Mouse (Mus musculus) liver, embryonic 13.5 days (tissue): ENCODE measurements around the gene Plcb4. TPM values are rescaled to one million over a fixed set of nuclear protein-coding genes. Genes with fewer than 3 reads are reported as not detected.

Experiments used
- ATAC-seq: fragments of 200-750 bp; cut with Nextera tagmentation; 2 replicates; pipeline ENCODE4 v1.8.0; 2017; ENCODE audit warnings: low read depth, mild to moderate bottlenecking, moderate number of reproducible peaks, moderate library complexity
- DNase-seq: peaks from one replicate; pipeline ENCODE4 v3.0.0; 2022
- H3K27ac ChIP-seq: fragments of 300-500 bp; sonication (generic); 2 replicates; pipeline ENCODE4 v1.5.1; 2015; ENCODE audit warnings: moderate library complexity, mild to moderate bottlenecking, inconsistent platforms
- H3K27me3 ChIP-seq: fragments of 300-500 bp; sonication (generic); 2 replicates; pipeline ENCODE4 v1.6.1; 2015; ENCODE audit warnings: mild to moderate bottlenecking, inconsistent platforms
- H3K36me3 ChIP-seq: fragments of 300-500 bp; sonication (generic); 2 replicates; pipeline ENCODE4 v1.6.1; 2015; ENCODE audit warnings: mild to moderate bottlenecking, inconsistent platforms
- H3K4me1 ChIP-seq: fragments of 300-500 bp; sonication (generic); replicated peaks from 2 replicates; pipeline ENCODE4 v1.6.1; 2015; ENCODE audit warnings: inconsistent platforms
- H3K4me2 ChIP-seq: fragments of 300-500 bp; sonication (generic); 2 replicates; pipeline ENCODE4 v1.6.1; 2015; ENCODE audit warnings: inconsistent platforms, mild to moderate bottlenecking, moderate library complexity
- H3K4me3 ChIP-seq: fragments of 300-500 bp; sonication (generic); replicated peaks from 2 replicates; pipeline ENCODE4 v1.5.1; 2015; ENCODE audit warnings: mild to moderate bottlenecking, inconsistent platforms
- H3K9ac ChIP-seq: fragments of 300-500 bp; sonication (generic); 2 replicates; pipeline ENCODE4 v1.6.1; 2015; ENCODE audit warnings: mild to moderate bottlenecking, inconsistent platforms
- H3K9me3 ChIP-seq: fragments of 300-500 bp; sonication (generic); replicated peaks from 2 replicates; pipeline ENCODE4 v1.6.1; 2016; ENCODE audit warnings: inconsistent platforms
- WGBS: fragments of 180-500 bp; shearing (Covaris S2); methylation state at CpG from one replicate; pipeline ENCODE4 v1.1.7; 2015; ENCODE audit not compliant: insufficient replicate concordance; 5-methylcytosine and 5-hydroxymethylcytosine counted together
- polyA plus RNA-seq: library from polyadenylated mRNA; unstranded; fragments of >200 nt; fragmentation: Nextera tagmentation; extraction: Ambion mirVana; gene quantifications from 2 replicates; pipeline ENCODE4 v1.2.1, GENCODE M21; 2015

Gene Plcb4
- polyA plus RNA-seq, 1 experiment from 2014 or later, result 3.1 TPM

DNA sequence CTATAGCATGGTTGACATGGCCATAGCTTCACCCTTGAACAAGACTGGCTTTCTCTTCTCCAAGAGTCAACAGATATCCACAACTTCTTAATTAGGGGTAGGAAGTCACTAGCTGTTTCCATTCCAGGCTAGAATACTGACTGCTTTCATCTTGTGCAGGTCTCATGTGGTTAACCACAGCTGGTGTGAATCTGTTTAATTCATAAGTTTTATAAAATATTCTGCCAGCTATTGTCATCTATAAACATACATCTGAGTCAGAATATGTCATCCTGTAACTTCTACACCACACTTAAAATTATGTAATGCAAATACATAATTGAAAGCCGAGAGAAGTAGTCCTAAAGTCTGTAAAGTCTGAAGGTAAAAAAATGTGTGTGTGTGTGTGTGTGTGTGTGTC is 164.9 kb downstream of the Plcb4 start:
- no peak overlapping the region for H3K4me3 ChIP-seq
- H3K27ac ChIP-seq, result no peak overlapping the region
- H3K9ac ChIP-seq, result no peak overlapping the region
- DNase-seq, result no peak
- H3K36me3 ChIP-seq, result no peaks in the 10 kb centered on the region
- no peaks in the 10 kb centered on the region for H3K4me1 ChIP-seq
- no peaks in the 10 kb centered on the region for H3K9me3 ChIP-seq
- ATAC-seq, result no peak
- 72% methylated on average over 1 of the region's 1 CpGs for WGBS
- no peaks in the 10 kb centered on the region for H3K27me3 ChIP-seq
- no peak overlapping the region for H3K4me2 ChIP-seq

DNA sequence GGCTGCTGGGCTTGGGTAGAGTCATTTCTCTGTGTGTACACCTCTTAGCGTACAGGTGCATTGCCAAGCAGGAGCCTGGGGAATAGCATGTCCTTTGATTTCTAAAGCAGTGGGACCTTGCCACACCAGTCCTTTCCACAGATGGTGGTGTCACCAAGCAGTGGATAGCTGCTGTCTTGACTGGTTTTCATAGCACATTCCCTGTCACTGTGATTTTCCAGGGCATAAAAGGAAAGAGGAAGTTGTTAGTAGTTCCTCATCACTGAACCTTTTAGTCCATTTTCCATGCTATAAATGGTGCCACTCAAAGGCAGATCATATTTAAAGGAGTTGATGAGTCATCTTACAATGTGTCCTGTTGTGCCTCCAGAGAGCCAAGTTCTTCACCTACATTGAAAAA is 165.9 kb downstream of the Plcb4 start:
- WGBS, result 63% methylated on average over 1 of the region's 1 CpGs
- DNase-seq, result no peak
- H3K4me3 ChIP-seq, result no peak overlapping the region

DNA sequence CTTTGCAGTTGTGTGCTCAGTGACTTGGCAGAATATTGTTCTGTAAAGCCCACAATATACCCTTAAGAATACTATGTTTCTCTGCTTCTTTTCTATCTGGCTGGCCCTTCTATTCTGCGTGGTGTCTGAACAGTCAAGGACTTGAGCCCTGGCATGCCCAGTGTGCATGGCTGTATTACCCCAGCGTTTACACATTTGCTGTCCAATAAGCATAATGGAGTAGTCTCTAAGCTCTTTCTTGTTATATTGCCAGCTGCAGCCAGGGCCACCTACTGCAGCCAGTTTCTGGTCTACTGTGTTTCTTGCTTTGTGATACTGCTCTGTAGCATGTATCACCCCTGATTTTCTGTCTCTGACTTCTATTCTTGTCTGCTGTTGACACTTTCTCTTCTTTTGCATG is 166.8 kb downstream of the Plcb4 start:
- Histone ChIP-seq H3K4me3 (no peak overlapping the region), H3K4me1 (no peaks in the 10 kb centered on the region), H3K27me3 (no peaks in the 10 kb centered on the region), H3K9me3 (no peaks in the 10 kb centered on the region), H3K27ac (no peak overlapping the region), H3K36me3 (no peaks in the 10 kb centered on the region), H3K4me2 (no peak overlapping the region), H3K9ac (no peak overlapping the region)
- 65% methylated on average over 2 of the region's 2 CpGs for WGBS
- no peak for ATAC-seq
- no peak for DNase-seq

More for the DNA sequence above, 165.9 kb downstream of the Plcb4 start:
- Histone ChIP-seq H3K9ac (no peak overlapping the region), H3K27me3 (no peaks in the 10 kb centered on the region), H3K36me3 (no peaks in the 10 kb centered on the region), H3K4me2 (no peak overlapping the region), H3K27ac (no peak overlapping the region), H3K4me1 (no peaks in the 10 kb centered on the region), H3K9me3 (no peaks in the 10 kb centered on the region)
- ATAC-seq, result no peak

DNA sequence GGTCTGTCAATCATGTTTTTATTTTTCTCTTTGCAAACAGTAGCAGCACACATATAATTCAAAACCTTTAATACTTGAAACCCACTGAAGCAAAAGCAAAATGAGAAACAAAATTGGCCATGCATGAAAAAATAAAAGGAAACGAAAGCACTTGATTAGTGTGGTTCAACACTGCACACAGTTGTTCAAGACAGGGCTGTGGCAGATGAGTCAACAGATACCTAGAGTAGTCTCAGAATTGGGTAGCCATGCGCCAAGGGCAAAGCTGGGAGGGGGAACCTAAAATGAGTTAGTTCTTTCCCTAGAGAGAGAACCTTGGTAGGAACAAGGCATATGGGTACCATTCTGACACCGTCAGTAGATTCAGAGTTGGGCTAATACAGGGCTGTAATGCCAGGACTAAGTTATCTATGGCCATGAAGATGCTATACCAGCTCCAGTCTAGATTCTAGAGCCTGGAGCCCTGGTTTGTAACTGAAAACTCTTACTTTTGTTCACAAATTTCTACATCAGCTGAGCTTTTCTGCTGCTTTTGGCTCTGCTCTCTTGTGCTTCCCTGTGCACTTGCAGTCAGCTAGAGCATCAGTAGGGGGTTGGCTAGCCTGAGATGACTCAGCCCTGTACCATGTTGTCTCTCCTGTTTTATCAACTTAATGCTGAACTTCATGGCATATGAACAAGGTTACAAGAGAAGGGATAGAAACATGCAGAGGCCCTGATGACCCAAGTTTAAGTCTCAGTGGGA is 168.0 kb downstream of the Plcb4 start:
- no peaks in the 10 kb centered on the region for H3K27me3 ChIP-seq
- 70% methylated on average over 3 of the region's 3 CpGs for WGBS

DNA sequence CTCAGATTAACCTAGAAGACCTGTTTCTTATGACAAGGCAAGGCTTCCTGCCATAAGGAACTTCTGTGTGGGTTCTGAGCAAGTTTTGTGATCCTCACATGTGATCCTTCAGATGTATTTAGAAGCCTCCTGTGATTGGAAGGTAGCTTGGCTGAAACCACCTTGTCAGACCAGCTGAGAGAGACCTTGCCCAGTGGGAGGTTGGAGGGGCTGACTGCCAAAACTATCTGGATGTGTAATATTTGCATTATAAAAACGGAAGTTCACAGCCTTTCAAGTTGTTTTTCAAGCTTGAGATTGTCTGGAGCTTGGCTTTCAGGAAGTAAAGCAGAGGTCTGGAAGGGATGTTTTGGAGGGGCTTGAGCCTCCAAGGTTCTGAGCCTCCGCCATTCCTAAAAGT is 169.6 kb downstream of the Plcb4 start:
- no peak for ATAC-seq

More for the DNA sequence above, 168.0 kb downstream of the Plcb4 start:
- no peak overlapping the region for H3K4me2 ChIP-seq
- H3K4me1 ChIP-seq, result no peaks in the 10 kb centered on the region
- H3K36me3 ChIP-seq, result no peaks in the 10 kb centered on the region
- no peak overlapping the region for H3K4me3 ChIP-seq
- ATAC-seq, result no peak
- DNase-seq, result no peak
- H3K9me3 ChIP-seq, result no peaks in the 10 kb centered on the region
- H3K9ac ChIP-seq, result no peak overlapping the region
- H3K27ac ChIP-seq, result no peak overlapping the region

DNA sequence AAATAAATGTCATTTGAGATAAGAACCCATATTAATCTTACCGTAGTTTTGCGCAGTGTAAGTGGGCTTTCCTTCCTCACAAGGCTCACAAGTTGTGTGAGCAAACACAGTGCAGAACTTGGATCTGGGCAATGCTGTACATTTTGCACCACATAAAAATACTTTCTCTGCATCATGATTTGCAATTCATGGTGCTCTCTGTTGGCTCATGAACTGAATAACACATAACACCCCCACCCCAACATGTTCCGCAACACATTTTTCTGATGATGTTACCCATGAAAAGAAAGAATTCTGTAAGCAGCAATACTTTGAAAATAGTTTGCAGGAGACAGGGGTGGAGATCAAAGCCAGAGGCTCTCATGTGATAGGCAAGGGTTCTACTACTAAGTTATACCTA is 174.9 kb downstream of the Plcb4 start:
- no peak overlapping the region for H3K4me2 ChIP-seq
- peaks cover 3% of the 10 kb centered on the region; the same call in 1 of the 2 replicates for H3K4me1 ChIP-seq
- no peak for DNase-seq
- H3K9ac ChIP-seq, result no peak overlapping the region
- H3K9me3 ChIP-seq, result no peaks in the 10 kb centered on the region
- H3K36me3 ChIP-seq, result no peaks in the 10 kb centered on the region
- ATAC-seq, result no peak
- no peaks in the 10 kb centered on the region for H3K27me3 ChIP-seq
- H3K4me3 ChIP-seq, result no peak overlapping the region
- WGBS, result 83% methylated on average over 3 of the region's 3 CpGs
- H3K27ac ChIP-seq, result no peak overlapping the region

More for the DNA sequence above, 169.6 kb downstream of the Plcb4 start:
- H3K4me1 ChIP-seq, result no peaks in the 10 kb centered on the region
- no peak overlapping the region for H3K9ac ChIP-seq
- H3K27me3 ChIP-seq, result no peaks in the 10 kb centered on the region
- no peak for DNase-seq
- no peaks in the 10 kb centered on the region for H3K36me3 ChIP-seq
- H3K27ac ChIP-seq, result no peak overlapping the region
- no peak overlapping the region for H3K4me3 ChIP-seq
- no peaks in the 10 kb centered on the region for H3K9me3 ChIP-seq
- 52% methylated on average over 2 of the region's 2 CpGs for WGBS
- no peak overlapping the region for H3K4me2 ChIP-seq

DNA sequence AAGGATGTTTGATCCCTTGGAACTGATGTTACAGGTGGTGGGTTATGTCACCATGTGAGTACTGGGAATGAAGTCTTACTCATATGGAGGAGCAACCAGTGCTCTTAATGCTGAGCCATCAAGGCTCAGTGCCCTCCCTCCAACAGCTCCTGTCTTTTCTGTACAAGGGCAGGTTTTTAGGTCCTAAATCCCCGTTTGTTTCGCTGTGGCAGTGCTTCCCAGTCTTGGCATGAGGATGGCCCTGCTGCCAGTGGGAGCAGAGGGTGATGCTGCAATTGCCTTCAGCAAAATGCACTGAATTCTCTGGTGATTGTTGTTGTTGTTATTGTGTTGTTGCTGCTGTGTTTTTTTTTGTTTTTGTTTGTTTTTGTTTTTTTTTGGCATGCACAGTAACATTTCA is 175.6 kb downstream of the Plcb4 start:
- Histone ChIP-seq H3K4me1 (peaks cover 3% of the 10 kb centered on the region; the same call in 1 of the 2 replicates), H3K36me3 (no peaks in the 10 kb centered on the region), H3K9ac (no peak overlapping the region), H3K9me3 (no peaks in the 10 kb centered on the region), H3K4me2 (no peak overlapping the region), H3K27ac (no peak overlapping the region), H3K27me3 (no peaks in the 10 kb centered on the region), H3K4me3 (no peak overlapping the region)
- no peak for ATAC-seq
- WGBS, result 63% methylated on average over 2 of the region's 2 CpGs
- no peak for DNase-seq

DNA sequence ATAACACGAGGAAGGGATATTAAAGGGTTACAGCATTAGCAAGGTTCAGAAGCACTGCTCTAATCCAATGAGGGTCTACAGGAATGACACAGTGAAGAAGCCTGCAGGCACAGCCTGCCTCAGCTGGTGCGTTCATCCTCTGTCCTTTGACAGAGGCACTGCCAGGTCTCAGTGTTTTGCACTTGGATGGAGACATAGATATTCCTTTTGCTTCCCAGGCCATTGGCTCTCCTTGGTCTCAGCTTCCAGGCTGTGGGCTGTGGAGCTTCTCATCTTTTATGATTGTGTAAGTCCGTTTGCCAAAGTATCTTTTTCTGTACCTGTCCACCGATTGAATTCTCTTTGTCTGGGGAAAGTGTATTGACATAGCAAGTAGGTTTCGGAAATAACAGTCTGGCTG is 177.1 kb downstream of the Plcb4 start:
- Histone ChIP-seq H3K9ac (no peak overlapping the region), H3K4me2 (no peak overlapping the region), H3K4me3 (no peak overlapping the region), H3K4me1 (peaks cover 3% of the 10 kb centered on the region; the same call in 1 of the 2 replicates), H3K36me3 (no peaks in the 10 kb centered on the region), H3K27ac (no peak overlapping the region), H3K9me3 (no peaks in the 10 kb centered on the region), H3K27me3 (no peaks in the 10 kb centered on the region)
- DNase-seq (no peak), ATAC-seq (no peak)
- WGBS, result 71% methylated on average over 5 of the region's 5 CpGs

DNA sequence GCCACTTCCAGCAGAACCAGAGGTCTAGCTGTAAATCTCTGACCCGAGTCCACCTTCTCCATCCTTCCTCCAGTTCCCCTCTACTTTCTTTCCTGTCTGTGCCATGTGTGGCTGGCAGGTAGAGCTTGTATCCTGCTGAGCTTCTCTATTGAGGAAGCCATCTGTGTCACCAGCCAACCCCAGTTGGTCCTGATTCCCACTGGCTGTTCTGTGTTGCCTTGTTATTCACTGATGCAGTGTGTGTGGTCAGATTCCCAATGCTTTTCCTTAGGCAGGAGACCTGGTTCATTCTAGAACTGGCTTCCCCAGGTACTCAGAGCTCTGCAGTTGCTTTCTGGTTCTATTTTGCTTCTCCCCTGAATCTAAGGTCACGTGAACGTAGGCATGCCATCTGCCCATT is 177.6 kb downstream of the Plcb4 start:
- no peak overlapping the region for H3K4me2 ChIP-seq
- DNase-seq (no peak), ATAC-seq (no peak)
- H3K27me3 ChIP-seq, result no peaks in the 10 kb centered on the region
- H3K36me3 ChIP-seq, result no peaks in the 10 kb centered on the region
- WGBS, result 65% methylated on average over 3 of the region's 3 CpGs
- no peak overlapping the region for H3K4me3 ChIP-seq
- H3K4me1 ChIP-seq, result peaks cover 3% of the 10 kb centered on the region; the same call in 1 of the 2 replicates
- no peak overlapping the region for H3K9ac ChIP-seq
- no peaks in the 10 kb centered on the region for H3K9me3 ChIP-seq
- H3K27ac ChIP-seq, result no peak overlapping the region

DNA sequence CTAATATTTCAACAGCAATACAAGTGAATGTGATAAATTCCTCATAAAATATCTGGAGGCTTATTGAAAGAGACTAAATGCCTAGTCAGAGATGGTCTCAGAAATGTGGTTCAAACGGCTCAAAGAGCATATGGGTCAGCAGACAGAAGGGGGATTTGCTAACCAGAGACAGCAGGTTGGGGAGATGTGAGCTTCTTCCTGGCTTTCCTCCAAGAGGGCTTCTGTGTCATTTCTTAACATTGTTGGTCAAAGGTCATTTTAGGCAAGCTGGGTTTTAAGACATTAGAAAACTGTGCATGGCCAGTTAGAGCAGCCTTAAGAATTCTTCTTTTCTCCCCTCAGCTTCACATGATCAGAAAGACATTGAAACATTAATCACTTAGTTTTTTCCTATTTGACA is 178.9 kb downstream of the Plcb4 start:
- DNase-seq (no peak), ATAC-seq (no peak)
- 54% methylated on average over 1 of the region's 1 CpGs for WGBS
- Histone ChIP-seq H3K4me2 (no peak overlapping the region), H3K27ac (no peak overlapping the region), H3K27me3 (no peaks in the 10 kb centered on the region), H3K4me3 (no peak overlapping the region), H3K4me1 (peaks cover 3% of the 10 kb centered on the region; the same call in 1 of the 2 replicates), H3K9ac (no peak overlapping the region), H3K36me3 (no peaks in the 10 kb centered on the region), H3K9me3 (no peaks in the 10 kb centered on the region)

DNA sequence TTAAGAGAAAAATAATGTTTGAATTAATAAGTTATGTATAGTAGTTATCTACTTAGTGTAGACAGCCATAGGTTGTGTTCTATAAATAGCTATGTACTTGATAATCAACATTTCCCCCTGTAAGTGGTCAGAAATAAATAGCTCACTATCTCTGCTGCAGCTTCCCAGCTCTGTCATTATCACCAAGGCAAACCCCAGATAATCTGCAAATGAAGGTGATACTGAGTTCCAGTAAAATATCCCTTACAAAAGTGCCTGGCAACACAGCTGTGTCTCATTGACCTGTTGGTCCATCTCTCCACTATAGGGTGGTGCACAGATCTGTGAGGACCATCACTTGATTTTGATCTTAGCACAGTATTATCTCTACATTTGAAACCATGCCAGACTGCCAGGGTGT is 179.3 kb downstream of the Plcb4 start:
- H3K27me3 ChIP-seq, result no peaks in the 10 kb centered on the region
- peaks cover 3% of the 10 kb centered on the region; the same call in 1 of the 2 replicates for H3K4me1 ChIP-seq
- H3K9me3 ChIP-seq, result no peaks in the 10 kb centered on the region
- DNase-seq (no peak), ATAC-seq (no peak)
- H3K4me3 ChIP-seq, result no peak overlapping the region
- no peak overlapping the region for H3K9ac ChIP-seq
- H3K4me2 ChIP-seq, result no peak overlapping the region
- no peak overlapping the region for H3K27ac ChIP-seq
- no peaks in the 10 kb centered on the region for H3K36me3 ChIP-seq

DNA sequence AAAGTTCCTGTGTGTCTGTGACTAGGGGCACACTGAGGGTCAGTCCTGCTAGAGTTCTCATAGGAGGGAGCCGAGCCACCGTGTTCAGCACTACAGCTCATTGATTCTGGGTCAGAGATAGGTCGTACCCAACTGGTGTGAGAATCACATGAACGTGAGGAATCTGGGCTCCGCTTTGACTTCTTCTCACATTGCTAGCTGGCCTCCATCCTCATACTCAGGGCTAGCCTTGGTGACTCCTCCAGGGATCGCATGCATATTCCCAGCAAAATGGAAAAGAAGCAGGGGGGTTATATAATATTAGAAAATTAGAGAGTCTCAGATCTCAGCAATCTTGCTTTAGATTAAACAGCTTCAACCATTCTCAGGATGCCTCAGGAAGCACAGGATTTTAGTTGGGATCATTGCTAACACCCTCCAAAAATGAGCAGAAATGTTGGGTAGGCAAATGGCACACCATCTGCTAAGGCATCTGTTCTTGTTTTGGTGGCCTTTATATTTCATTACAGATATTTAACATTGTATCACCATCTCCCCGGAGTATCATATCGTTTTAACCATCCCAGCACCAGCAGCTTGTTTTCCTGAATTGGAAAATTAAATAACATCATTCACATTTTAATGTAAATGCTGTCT is 180.0 kb downstream of the Plcb4 start:
- Histone ChIP-seq H3K4me2 (no peak overlapping the region), H3K36me3 (no peaks in the 10 kb centered on the region), H3K9ac (no peak overlapping the region), H3K27me3 (no peaks in the 10 kb centered on the region), H3K4me3 (no peak overlapping the region), H3K9me3 (no peaks in the 10 kb centered on the region), H3K27ac (no peak overlapping the region), H3K4me1 (peaks cover 3% of the 10 kb centered on the region; the same call in 1 of the 2 replicates)
- DNase-seq (no peak), ATAC-seq (no peak)
- WGBS, result 74% methylated on average over 8 of the region's 8 CpGs
